Mouse (Mus musculus): Measurements from ENCODE around the gene Gpatch8. TPM values are rescaled to one million over a fixed set of nuclear protein-coding genes. Genes with fewer than 3 reads are reported as not detected.
A peak's percentile ranks its signal among the peaks of the same experiment; 100 is the strongest.

The Gpatch8 gene
- polyA plus RNA-seq, 1 experiment from 2014 or later, result 20.1 TPM

DNA sequence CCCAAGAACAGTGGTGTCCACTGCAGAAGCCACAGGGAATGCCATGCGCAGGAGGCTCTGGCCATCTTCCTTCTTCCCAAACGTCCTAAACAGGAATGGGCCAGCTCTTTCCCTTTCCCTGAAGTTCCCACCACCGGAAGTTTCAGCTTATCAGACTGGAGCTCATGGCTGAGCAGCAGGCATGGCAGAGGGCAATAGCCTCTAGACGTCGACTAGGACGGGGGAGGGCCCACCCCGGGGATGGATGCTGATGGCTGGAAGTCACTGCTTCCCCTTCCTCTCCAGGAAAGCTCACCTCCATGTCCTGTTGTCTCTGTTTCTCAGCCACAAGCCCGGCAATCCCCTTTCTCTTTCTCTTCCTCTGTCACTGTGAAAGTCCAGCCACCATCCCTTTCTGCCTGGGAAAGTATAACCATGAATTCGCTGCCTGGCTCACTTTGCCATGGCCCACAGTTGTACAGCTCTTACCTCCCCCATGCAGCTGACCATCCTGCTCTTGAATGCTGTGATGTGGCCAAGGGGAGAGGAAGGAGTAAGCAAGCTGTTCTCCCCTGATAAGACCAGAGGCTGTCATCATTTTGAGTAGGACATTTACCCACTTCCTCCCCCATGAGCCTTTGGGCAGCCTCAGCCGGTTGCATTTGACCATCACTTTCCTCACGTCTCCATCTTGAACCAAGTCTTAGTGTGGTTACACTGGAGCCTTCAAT, 86.4 kb downstream of the Gpatch8 start, which contains the start of gene Itga2b:
Gene Itga2b (minus strand): TSS at position 475 of the 710 bp plus-strand sequence.
- Histone ChIP-seq H3K4me3 (replicated peaks) (no peak within 1 kb of the TSS), H3K4me1 (replicated peaks) (peaks cover 59% of the 10 kb centered on the region), H3K36me3 (replicated peaks) (no peaks in the 10 kb centered on the region; the same call in 1 of the 2 replicates), H3K27me3 (peaks cover 6% of the 10 kb centered on the region; the same call in 1 of the 2 replicates), H3K9ac (no peak within 1 kb of the TSS), H3K9me3 (replicated peaks) (no peaks in the 10 kb centered on the region), H3K27ac (replicated peaks) (peak within 1 kb of the TSS; percentile 59), H3K4me2 (peak within 1 kb of the TSS; percentile 50)
- 12% methylated on average over 11 of the region's 11 CpGs for WGBS (ENCODE audit: insufficient replicate concordance)
- ATAC-seq (ENCODE audit: insufficient read depth), result peak; percentile 60

DNA sequence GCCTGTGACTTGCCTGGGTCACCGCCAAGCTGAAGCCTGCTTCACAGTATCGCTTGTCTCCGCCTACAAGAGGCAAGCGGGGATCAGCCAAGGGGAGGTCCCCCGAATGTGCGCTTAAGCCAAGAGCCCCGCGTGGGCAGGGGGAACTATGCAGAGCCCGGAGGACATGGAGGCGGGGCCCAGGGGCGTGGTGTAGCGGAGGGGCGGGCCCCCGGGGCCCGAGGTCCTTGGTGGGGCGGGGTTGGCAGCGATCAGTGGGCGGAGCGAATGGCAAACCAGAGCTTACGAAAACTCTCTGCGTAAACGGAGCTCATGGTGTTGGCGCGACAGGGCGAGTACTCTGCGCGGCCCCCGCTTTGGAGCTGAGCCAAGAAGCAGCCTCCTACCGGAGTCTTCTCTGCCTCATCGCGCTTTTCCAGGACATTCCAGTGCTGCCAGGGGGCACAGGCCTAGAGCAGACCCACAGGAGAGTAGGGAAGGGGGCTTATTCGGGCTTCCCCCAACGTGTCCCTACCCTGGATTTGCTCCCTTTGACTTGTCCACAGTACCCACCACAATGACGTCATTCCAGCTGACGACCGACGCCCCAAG, 89.1 kb downstream of the Gpatch8 start:
- peak; percentile 81 for ATAC-seq (ENCODE audit: insufficient read depth)
- Histone ChIP-seq H3K4me3 (replicated peaks) (peak overlapping the region; percentile 54), H3K9ac (peak overlapping the region; percentile 47), H3K27ac (replicated peaks) (peak overlapping the region; percentile 72), H3K36me3 (replicated peaks) (no peaks in the 10 kb centered on the region), H3K4me1 (replicated peaks) (peaks cover 62% of the 10 kb centered on the region), H3K4me2 (peak overlapping the region; percentile 96), H3K27me3 (peaks cover 10% of the 10 kb centered on the region; the same call in 1 of the 2 replicates), H3K9me3 (replicated peaks) (no peaks in the 10 kb centered on the region)
- under 1% methylated on average over 36 of the region's 37 CpGs for WGBS (ENCODE audit: insufficient replicate concordance)

DNA sequence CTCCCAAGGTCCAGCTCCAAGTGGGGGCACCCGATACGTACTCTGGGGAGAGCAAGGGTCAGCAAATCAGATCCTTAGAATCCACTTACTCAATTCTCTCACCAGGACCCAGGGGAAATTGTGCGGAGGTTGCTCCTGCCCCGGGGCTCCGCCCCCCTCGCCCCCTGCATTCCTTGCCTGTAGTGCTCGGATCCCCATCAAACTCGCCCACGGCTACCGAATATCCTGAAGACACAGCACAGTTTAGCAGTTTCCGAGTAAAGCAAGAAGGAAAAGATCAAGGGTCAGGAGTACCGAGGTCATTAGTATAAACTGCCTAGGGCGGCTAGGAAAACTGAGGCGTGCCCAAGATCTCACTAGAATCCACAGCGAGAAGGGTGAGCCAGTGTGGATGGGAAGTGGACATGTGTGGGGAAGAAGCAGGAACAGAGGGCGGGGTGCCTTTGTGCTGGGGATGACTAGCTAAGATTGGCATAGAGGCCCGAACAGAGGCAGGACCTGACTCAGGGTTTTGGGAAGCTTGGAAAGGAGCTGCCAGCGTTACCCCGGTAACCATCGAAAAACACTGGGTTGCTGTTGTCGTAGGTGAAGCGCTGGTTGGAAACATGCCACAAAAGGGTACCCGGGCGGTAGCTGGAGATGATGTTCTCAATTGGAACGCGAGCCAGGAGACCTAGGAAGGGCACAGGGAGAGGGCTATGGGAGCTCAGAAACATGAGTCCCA, 90.3 kb downstream of the Gpatch8 start:
- no peaks in the 10 kb centered on the region for H3K9me3 ChIP-seq (replicated peaks)
- no peak overlapping the region for H3K4me2 ChIP-seq
- H3K4me3 ChIP-seq (replicated peaks), result no peak overlapping the region
- no peak overlapping the region for H3K27ac ChIP-seq (replicated peaks)
- H3K4me1 ChIP-seq (replicated peaks), result peaks cover 61% of the 10 kb centered on the region
- no peak overlapping the region for H3K9ac ChIP-seq
- WGBS (ENCODE audit: insufficient replicate concordance), result 71% methylated on average over 26 of the region's 26 CpGs
- peaks cover 10% of the 10 kb centered on the region; the same call in 1 of the 2 replicates for H3K27me3 ChIP-seq
- no peaks in the 10 kb centered on the region for H3K36me3 ChIP-seq (replicated peaks)
- no peak for ATAC-seq (ENCODE audit: insufficient read depth)

DNA sequence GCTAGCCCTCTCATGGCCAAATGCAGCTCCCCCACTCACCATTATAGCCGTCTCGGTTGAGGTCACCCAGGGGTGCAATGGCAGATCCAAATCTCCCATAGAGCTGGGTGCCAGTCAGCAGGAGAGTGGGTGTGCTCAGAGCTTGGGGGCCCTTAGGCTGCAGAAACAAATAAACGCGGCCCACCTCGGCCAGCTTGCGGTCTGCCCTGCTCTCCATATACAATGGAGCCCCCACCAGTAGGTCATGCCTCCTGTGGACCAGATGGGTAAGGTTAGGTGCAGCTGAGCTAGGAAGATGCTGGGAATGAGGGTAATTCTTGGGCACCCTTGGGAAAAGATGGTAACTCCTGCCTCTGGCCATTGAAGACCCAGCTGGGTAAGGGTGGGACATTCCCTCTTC, 91.3 kb downstream of the Gpatch8 start:
- H3K36me3 ChIP-seq (replicated peaks), result no peaks in the 10 kb centered on the region
- peaks cover 62% of the 10 kb centered on the region for H3K4me1 ChIP-seq (replicated peaks)
- WGBS (ENCODE audit: insufficient replicate concordance), result 90% methylated on average over 6 of the region's 6 CpGs
- ATAC-seq (ENCODE audit: insufficient read depth), result no peak
- no peak overlapping the region for H3K4me3 ChIP-seq (replicated peaks)
- H3K4me2 ChIP-seq, result no peak overlapping the region
- no peak overlapping the region for H3K9ac ChIP-seq
- H3K27me3 ChIP-seq, result peaks cover 13% of the 10 kb centered on the region; the same call in 1 of the 2 replicates
- no peaks in the 10 kb centered on the region for H3K9me3 ChIP-seq (replicated peaks)
- no peak overlapping the region for H3K27ac ChIP-seq (replicated peaks)

DNA sequence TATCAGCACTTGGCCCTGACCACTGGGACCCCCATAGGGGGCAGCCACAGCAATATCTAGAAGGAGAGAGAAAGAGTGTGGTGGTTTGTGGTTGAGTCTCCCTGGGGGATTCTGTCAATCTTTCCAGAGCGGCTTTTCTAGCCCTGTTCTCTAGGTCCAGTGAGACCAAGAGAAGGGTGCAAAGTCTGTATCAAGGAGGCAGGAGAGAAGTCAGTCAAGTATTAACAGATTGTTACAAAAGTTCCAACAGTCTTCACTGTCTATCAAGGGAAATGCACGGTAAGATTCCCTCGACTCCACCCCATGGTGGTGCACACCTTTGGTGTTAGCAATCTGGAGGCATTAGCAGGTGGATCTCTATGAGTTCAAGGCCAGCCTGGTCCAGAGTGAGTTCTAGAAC, 94.4 kb downstream of the Gpatch8 start:
- WGBS (ENCODE audit: insufficient replicate concordance), result 54% methylated on average over 3 of the region's 3 CpGs
- Histone ChIP-seq H3K4me1 (replicated peaks) (peaks cover 30% of the 10 kb centered on the region), H3K36me3 (replicated peaks) (no peaks in the 10 kb centered on the region), H3K4me3 (replicated peaks) (no peak overlapping the region), H3K27me3 (peaks cover 29% of the 10 kb centered on the region), H3K9ac (no peak overlapping the region), H3K4me2 (no peak overlapping the region), H3K9me3 (replicated peaks) (no peaks in the 10 kb centered on the region), H3K27ac (replicated peaks) (no peak overlapping the region)
- ATAC-seq (ENCODE audit: insufficient read depth), result no peak

DNA sequence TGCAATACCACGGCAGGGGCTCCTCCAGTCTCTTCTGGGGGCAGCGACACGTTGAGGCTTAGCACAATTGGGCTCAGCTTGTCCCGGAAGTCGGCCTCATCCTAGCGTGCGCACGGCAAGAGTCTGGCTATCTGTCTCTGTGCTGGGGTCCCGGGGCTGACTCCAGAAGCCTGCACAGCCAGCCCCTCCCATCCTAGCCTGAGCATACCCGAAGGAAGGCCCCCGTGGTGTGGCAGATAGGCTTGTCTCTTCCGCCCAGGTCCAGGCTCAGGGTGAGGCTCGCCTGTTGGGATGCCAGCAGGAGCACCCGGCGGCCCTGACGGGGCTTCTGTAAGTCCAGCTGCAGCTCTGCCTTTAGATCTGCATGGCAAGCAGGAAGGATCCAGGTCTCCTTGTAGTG, 95.7 kb downstream of the Gpatch8 start:
- Histone ChIP-seq H3K4me3 (replicated peaks) (no peak overlapping the region), H3K27ac (replicated peaks) (no peak overlapping the region), H3K9me3 (replicated peaks) (no peaks in the 10 kb centered on the region), H3K9ac (no peak overlapping the region), H3K4me2 (no peak overlapping the region), H3K27me3 (peaks cover 35% of the 10 kb centered on the region), H3K4me1 (replicated peaks) (peaks cover 27% of the 10 kb centered on the region), H3K36me3 (replicated peaks) (no peaks in the 10 kb centered on the region)
- 39% methylated on average over 16 of the region's 16 CpGs for WGBS (ENCODE audit: insufficient replicate concordance)
- ATAC-seq (ENCODE audit: insufficient read depth), result 0 out of 2 replicates have a peak, but pooled peaks have one; percentile 10

DNA sequence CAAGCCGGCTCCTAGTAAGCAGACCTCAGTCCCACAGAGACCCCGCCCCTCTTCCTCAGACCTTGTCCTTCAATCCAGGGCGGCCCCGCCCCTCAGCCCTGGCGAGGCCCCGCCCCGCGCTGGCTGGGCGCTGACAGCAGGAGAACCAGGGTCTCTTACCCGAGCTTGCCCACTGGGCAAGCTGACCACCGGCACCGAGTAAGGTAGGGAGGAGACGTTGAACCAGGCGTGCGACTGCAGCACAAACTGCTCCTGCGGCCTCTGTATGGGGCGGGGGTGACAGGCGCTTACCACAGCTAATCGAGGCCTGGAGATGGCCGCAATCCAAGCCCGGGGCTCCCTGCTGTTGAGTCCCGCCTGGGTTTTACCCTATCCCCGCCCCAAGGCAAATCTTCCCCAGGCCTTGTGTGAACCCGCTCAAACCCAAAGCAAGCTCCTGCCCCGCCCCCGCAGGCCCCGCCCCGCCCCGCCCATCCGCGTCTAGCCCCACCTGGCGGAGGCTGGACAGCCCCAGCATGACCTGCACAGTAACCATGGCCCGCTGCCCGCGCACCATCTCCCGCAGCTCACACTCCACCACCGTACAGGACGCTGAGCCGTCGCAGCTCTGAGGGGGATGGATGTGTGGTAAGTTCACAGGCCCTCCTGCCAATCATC, 100.3 kb downstream of the Gpatch8 start:
- Histone ChIP-seq H3K4me2 (peak overlapping the region; percentile 84), H3K27ac (replicated peaks) (no peak overlapping the region; the same call in 1 of the 2 replicates), H3K4me1 (replicated peaks) (peaks cover 25% of the 10 kb centered on the region), H3K36me3 (replicated peaks) (no peaks in the 10 kb centered on the region), H3K9ac (peak overlapping the region; percentile 50), H3K27me3 (peaks cover 60% of the 10 kb centered on the region), H3K9me3 (replicated peaks) (no peaks in the 10 kb centered on the region), H3K4me3 (replicated peaks) (peak overlapping the region; percentile 51)
- ATAC-seq (ENCODE audit: insufficient read depth), result peak; percentile 82
- WGBS (ENCODE audit: insufficient replicate concordance), result 6% methylated on average over 40 of the region's 40 CpGs

DNA sequence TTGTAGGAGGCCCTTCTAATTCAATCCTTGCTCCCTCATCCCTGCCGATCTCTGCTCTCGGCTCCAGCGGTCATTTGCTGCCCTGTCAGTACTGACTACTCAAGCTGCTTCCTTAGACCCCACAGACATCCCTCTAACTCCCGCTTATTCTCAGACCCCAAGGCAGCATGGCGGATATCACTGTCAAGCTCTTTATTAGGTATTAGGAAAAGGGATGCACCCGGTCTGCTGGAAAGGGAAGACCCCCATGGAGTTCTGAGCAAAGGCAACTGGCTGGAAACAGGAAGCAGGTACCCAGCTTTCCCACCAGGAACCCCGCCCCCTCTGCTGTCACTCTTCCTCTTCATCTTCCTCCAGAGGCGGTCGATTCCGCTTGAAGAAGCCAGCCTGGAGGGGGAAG, 103.1 kb downstream of the Gpatch8 start:
- Histone ChIP-seq H3K27me3 (peaks cover 82% of the 10 kb centered on the region), H3K27ac (replicated peaks) (no peak overlapping the region), H3K4me1 (replicated peaks) (peaks cover 18% of the 10 kb centered on the region), H3K4me3 (replicated peaks) (no peak overlapping the region), H3K9me3 (replicated peaks) (no peaks in the 10 kb centered on the region), H3K9ac (no peak overlapping the region), H3K36me3 (replicated peaks) (no peaks in the 10 kb centered on the region), H3K4me2 (no peak overlapping the region)
- no peak for ATAC-seq (ENCODE audit: insufficient read depth)
- WGBS (ENCODE audit: insufficient replicate concordance), result 33% methylated on average over 10 of the region's 10 CpGs

DNA sequence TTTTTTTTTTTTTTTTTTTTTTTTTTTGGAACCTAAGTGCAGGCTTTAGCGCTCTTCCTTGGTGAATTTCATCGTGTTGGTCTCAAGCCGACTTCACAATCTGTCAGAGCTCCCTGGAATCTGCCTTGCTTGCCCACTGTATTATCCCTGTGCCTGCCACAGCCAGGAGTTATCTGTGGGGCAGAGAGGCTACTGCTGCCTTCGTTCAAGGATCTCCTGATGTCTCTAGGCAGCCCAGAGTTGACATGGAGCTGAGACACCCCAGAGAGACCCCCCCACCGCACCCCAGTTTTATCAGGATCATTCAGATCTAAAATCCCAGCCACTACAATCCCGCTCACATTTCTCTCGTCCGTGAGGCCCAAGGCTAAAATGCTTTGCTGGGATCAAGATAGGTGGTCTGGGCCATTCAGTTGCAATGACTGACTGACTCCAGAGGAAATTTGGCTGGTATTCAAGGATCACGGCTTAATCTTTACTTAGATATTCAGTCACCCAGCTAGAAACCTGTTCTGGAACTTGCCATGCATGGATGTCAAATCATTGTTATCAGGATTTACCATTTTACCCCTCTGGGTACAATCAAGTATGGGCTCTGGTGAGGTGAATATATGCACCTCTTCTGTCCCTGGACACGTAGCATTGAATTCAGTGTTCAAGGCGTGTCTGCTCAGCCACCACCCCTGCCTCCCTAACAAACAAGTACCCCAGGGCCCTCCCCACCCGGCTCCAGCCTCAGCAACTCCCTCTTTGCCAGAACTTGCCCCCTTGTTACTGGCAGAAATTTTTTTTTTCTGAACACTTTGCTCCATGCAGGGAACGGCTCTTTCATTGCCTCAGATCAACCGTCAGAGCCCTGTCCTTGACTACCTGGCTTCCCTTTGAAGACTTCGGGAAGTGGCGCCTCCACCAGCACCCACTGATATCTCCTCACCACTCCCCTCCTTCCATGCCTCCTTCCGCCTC, 106.9 kb downstream of the Gpatch8 start:
- peaks cover 27% of the 10 kb centered on the region for H3K4me1 ChIP-seq (replicated peaks)
- no peak overlapping the region for H3K27ac ChIP-seq (replicated peaks)
- H3K9me3 ChIP-seq (replicated peaks), result no peaks in the 10 kb centered on the region
- H3K9ac ChIP-seq, result no peak overlapping the region
- peaks cover 93% of the 10 kb centered on the region for H3K27me3 ChIP-seq
- ATAC-seq (ENCODE audit: insufficient read depth), result no peak
- no peak overlapping the region for H3K4me3 ChIP-seq (replicated peaks)
- 47% methylated on average over 17 of the region's 17 CpGs for WGBS (ENCODE audit: insufficient replicate concordance)
- no peak overlapping the region for H3K4me2 ChIP-seq
- no peaks in the 10 kb centered on the region for H3K36me3 ChIP-seq (replicated peaks)

DNA sequence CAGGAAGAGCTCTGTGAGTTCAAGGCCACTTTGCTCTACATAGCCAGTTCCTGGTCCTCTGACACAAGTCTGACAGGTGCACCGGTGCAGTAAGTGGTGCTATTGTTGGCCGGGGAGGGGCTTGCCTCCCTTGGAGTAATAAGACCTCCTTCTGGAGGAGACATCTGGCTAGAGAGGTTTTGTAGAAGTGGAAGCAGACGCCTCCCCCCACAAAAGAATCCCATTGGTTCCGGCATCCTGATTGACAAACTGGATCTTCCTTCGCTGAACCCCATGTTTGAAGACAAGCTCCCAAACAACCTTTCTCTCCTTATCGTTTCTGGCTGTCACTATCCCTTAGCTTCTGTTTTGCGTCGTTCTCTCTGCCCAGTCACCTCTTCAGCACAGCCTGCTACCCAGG, 107.9 kb downstream of the Gpatch8 start:
- H3K9ac ChIP-seq, result no peak overlapping the region
- no peak overlapping the region for H3K4me3 ChIP-seq (replicated peaks)
- peaks cover 96% of the 10 kb centered on the region for H3K27me3 ChIP-seq
- H3K36me3 ChIP-seq (replicated peaks), result no peaks in the 10 kb centered on the region
- H3K4me2 ChIP-seq, result no peak overlapping the region
- peaks cover 27% of the 10 kb centered on the region for H3K4me1 ChIP-seq (replicated peaks)
- ATAC-seq (ENCODE audit: insufficient read depth), result no peak
- WGBS (ENCODE audit: insufficient replicate concordance), result 19% methylated on average over 8 of the region's 8 CpGs
- no peaks in the 10 kb centered on the region for H3K9me3 ChIP-seq (replicated peaks)
- H3K27ac ChIP-seq (replicated peaks), result no peak overlapping the region
